Mouse (Mus musculus): Measurements from ENCODE around the gene Ctdnep1.

GRCm38 (mm10) chr11:69956218-69956617 lies 24.7 kb upstream of the Ctdnep1 start:
- TF ChIP-seq CTCF (IDR thresholded peaks at IDR 0.05; ENCODE audit: low read depth, low read length) (no peak), GATA2 (IDR thresholded peaks at IDR 0.05; ENCODE audit: borderline replicate concordance, low read depth, low read length) (no peak), TAL1 (conservative IDR thresholded peaks at IDR 0.05; ENCODE audit: low read depth, low read length) (no peak), POLR2AphosphoS5 (IDR thresholded peaks at IDR 0.05; ENCODE audit: insufficient replicate concordance, low read depth, low read length) (no peak), GATA1 (IDR thresholded peaks at IDR 0.05; ENCODE audit: borderline replicate concordance, low read length) (no peak)
